Mouse (Mus musculus) liver, embryonic 16.5 days (tissue): ENCODE data around the gene Psen1. TPM values are rescaled to one million over a fixed set of nuclear protein-coding genes. Genes with fewer than 3 reads are reported as not detected.
A peak's percentile ranks its signal among the peaks of the same experiment; 100 is the strongest.

ENCODE experiments used
- ATAC-seq: fragments of 200-750 bp; cut with Nextera tagmentation; 2 replicates; pipeline ENCODE4 v1.8.0; 2017; ENCODE audit warnings: low read depth, mild to moderate bottlenecking, moderate number of reproducible peaks, moderate library complexity
- H3K27ac ChIP-seq: fragments of 300-500 bp; sonication (generic); 2 replicates; pipeline ENCODE4 v1.5.1; 2014; ENCODE audit warnings: mild to moderate bottlenecking, low read length
- H3K27me3 ChIP-seq: fragments of 300-500 bp; sonication (generic); 2 replicates; pipeline ENCODE4 v1.6.1; 2014; ENCODE audit warnings: low read depth, low read length, mixed read lengths; ENCODE audit not compliant: control insufficient read depth, insufficient read depth
- H3K36me3 ChIP-seq: fragments of 300-500 bp; sonication (generic); 2 replicates; pipeline ENCODE4 v1.6.1; 2014; ENCODE audit warnings: mild to moderate bottlenecking; ENCODE audit not compliant: control insufficient read depth, insufficient read depth
- H3K4me1 ChIP-seq: fragments of 300-500 bp; sonication (generic); 2 replicates; pipeline ENCODE4 v1.6.1; 2014; ENCODE audit warnings: low read depth, low read length, mixed read lengths; ENCODE audit not compliant: control insufficient read depth
- H3K4me2 ChIP-seq: fragments of 300-500 bp; sonication (generic); 2 replicates; pipeline ENCODE4 v1.6.1; 2014; ENCODE audit warnings: low read depth, low read length, mixed read lengths
- H3K4me3 ChIP-seq: fragments of 300-500 bp; sonication (generic); 2 replicates; pipeline ENCODE4 v1.5.1; 2014; ENCODE audit warnings: low read depth, mild to moderate bottlenecking, low read length
- H3K9ac ChIP-seq: fragments of 300-500 bp; sonication (generic); 2 replicates; pipeline ENCODE4 v1.6.1; 2014; ENCODE audit warnings: low read depth, low read length
- H3K9me3 ChIP-seq: fragments of 300-500 bp; sonication (generic); replicated peaks from 2 replicates; pipeline ENCODE4 v1.6.1; 2016; ENCODE audit warnings: low read length; ENCODE audit not compliant: control insufficient read depth
- WGBS: fragments of 180-500 bp; shearing (Covaris S2); extraction: QIAGEN DNeasy Blood & Tissue Kit; methylation state at CpG from one replicate; pipeline ENCODE4 v1.1.7; 2014; ENCODE audit not compliant: insufficient replicate concordance; 5-methylcytosine and 5-hydroxymethylcytosine counted together
- polyA plus RNA-seq: library from polyadenylated mRNA; unstranded; fragments of >200 nt; fragmentation: Nextera tagmentation; extraction: Ambion mirVana; gene quantifications from 2 replicates; pipeline ENCODE4 v1.2.1, GENCODE M21; 2015

The Psen1 gene
- 19.2 and 22.5 TPM in 2 replicates for polyA plus RNA-seq

DNA sequence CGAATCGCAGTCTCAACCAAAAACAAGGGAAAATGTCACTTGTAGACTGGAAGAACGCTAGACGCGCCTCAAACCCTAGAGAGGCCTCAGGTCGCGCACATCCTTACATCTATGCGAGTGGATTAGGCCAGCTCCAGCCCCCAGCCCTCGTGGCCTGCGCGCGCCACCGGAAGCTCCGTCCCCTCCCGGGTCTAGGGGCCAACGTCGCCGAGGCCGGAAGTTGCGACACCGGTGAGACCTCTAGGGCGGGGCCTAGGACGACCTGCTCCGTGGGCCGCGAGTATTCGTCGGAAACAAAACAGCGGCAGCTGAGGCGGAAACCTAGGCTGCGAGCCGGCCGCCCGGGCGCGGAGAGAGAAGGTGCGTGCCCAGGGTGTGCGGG is at the start of gene Psen1:
Psen1 (plus strand) TSS at position 219 of the 382 bp plus-strand sequence.
- Histone ChIP-seq H3K9me3 (no peaks in the 10 kb centered on the region), H3K27ac (peak within 1 kb of the TSS; percentile 98), H3K4me2 (peak within 1 kb of the TSS; percentile 84), H3K4me1 (peaks cover 12% of the 10 kb centered on the region), H3K36me3 (no peaks in the 10 kb centered on the region; the same call in 1 of the 2 replicates), H3K9ac (peak within 1 kb of the TSS; percentile 96), H3K27me3 (no peaks in the 10 kb centered on the region), H3K4me3 (peak within 1 kb of the TSS; percentile 98)
- WGBS: under 1% methylated on average over 38 of the region's 38 CpGs
- ATAC-seq: peak; percentile 97

DNA sequence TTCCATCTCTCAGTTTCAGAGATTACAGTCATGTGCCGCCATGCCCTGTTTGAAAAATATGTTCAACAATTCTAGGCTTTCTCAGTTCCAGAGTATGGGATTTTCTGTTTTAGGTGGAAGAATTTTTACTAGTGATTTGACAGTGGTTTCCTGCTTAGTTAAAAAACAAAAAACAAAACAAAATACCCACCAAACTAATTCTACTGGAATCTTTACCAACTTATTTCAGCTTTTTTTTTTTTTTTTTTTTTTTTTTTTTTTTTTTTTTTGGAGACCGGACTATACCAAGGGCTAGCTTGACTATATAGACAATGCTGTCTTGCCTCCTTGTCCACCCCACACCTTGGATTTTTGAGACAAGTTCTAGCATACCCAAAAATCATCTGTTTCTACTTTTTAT is 46.7 kb upstream of the Psen1 start:
- Histone ChIP-seq H3K4me3 (no peak overlapping the region), H3K36me3 (peaks cover 26% of the 10 kb centered on the region), H3K27ac (no peak overlapping the region), H3K9me3 (no peaks in the 10 kb centered on the region), H3K27me3 (no peaks in the 10 kb centered on the region), H3K9ac (no peak overlapping the region), H3K4me2 (no peak overlapping the region), H3K4me1 (no peaks in the 10 kb centered on the region)
- ATAC-seq: no peak
- WGBS: 87% methylated on average over 2 of the region's 2 CpGs

DNA sequence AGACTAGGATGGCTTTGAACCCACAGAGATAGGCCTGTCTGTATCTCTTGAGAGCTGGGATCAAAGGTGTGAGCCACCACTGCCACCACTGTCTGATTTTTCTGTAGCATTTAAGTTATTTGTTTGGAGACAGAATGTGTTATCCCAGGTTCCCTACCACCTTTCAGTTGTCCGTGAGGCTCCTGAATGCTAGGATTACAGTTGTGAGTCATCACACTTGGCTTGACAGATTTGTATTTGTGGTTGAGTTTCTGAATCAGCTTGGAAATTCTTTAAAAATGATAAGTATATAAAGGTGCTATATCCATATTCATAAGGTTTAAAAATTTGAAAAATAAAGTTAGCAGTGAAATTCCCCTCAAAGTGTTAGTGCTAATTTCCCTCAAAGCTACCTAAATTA is 44.8 kb upstream of the Psen1 start:
- Histone ChIP-seq H3K9me3 (no peaks in the 10 kb centered on the region), H3K4me3 (no peak overlapping the region), H3K4me2 (no peak overlapping the region), H3K9ac (no peak overlapping the region), H3K4me1 (no peaks in the 10 kb centered on the region), H3K27me3 (no peaks in the 10 kb centered on the region), H3K36me3 (peaks cover 32% of the 10 kb centered on the region), H3K27ac (no peak overlapping the region)
- WGBS: 78% methylated on average over 1 of the region's 1 CpGs
- no peak for ATAC-seq

DNA sequence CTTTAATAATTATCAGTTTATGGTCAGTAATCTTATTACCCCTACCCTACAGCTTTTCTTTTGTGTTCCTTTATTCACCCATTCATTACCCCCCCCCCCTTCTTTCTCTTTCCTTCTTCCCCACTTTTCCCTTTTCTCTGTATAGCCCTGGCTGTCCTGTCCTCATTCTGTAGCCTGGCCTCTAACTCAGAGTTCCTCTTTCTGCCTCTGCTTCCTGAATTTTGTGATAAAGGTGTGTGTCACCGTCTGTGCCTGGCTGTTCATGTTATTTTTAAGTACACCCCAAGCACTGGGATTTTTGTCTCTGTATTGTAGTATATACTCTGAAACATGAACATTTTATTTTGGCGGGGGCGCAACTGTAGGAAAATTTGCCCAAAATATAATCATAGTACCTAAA is 37.6 kb upstream of the Psen1 start:
- H3K4me1 ChIP-seq: no peaks in the 10 kb centered on the region
- no peak overlapping the region for H3K4me2 ChIP-seq
- H3K9ac ChIP-seq: no peak overlapping the region
- ATAC-seq: no peak
- no peaks in the 10 kb centered on the region for H3K27me3 ChIP-seq
- no peaks in the 10 kb centered on the region for H3K9me3 ChIP-seq
- H3K4me3 ChIP-seq: no peak overlapping the region
- H3K27ac ChIP-seq: no peak overlapping the region
- 68% methylated on average over 3 of the region's 3 CpGs for WGBS
- H3K36me3 ChIP-seq: peaks cover 45% of the 10 kb centered on the region

DNA sequence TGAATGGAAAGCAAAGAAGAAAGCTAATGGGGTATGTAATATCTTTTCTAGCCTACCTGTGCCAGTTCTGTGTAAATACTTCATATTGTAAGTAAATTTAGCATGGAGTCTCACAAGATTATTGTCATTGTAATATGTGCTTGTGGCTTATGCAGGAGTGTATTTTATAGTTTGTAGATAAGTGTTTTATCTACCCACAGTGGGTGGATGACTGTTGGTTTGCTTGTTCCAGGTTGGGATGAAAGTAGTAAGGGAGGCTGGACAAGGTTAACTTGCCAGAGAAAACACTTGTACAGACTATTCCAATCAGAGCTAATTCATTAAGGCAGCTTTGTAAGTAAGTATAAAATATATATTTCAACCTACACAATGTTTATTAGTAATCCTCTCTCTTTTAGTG is 36.5 kb upstream of the Psen1 start:
- Histone ChIP-seq H3K27ac (no peak overlapping the region), H3K4me2 (no peak overlapping the region), H3K4me1 (no peaks in the 10 kb centered on the region), H3K9ac (no peak overlapping the region), H3K9me3 (no peaks in the 10 kb centered on the region), H3K4me3 (no peak overlapping the region), H3K27me3 (no peaks in the 10 kb centered on the region), H3K36me3 (peaks cover 40% of the 10 kb centered on the region)
- no peak for ATAC-seq

DNA sequence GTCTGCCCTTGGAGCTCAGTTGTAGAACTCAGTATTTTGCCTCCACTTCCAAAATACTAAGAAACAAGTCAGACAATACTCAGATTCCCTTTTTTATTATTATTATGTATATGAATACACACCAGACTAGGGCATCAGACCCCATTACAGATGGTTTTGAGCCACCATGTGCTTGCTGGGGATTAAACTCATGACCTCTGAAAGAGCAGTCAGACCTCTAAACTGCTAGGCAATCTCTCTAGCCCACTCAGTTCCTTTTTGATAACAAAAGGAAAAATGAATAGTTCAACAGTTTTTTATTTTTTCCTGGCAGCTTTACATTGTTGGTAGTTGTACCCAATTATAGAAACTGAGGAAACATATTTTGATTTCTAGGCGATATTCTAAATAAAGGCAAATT is 2.5 kb upstream of the Psen1 start:
- Histone ChIP-seq H3K9me3 (no peaks in the 10 kb centered on the region), H3K4me3 (no peak overlapping the region), H3K4me2 (no peak overlapping the region), H3K36me3 (peaks cover 9% of the 10 kb centered on the region), H3K9ac (no peak overlapping the region), H3K27ac (no peak overlapping the region), H3K27me3 (no peaks in the 10 kb centered on the region), H3K4me1 (peaks cover 12% of the 10 kb centered on the region)
- ATAC-seq: no peak
- 80% methylated on average over 1 of the region's 1 CpGs for WGBS

DNA sequence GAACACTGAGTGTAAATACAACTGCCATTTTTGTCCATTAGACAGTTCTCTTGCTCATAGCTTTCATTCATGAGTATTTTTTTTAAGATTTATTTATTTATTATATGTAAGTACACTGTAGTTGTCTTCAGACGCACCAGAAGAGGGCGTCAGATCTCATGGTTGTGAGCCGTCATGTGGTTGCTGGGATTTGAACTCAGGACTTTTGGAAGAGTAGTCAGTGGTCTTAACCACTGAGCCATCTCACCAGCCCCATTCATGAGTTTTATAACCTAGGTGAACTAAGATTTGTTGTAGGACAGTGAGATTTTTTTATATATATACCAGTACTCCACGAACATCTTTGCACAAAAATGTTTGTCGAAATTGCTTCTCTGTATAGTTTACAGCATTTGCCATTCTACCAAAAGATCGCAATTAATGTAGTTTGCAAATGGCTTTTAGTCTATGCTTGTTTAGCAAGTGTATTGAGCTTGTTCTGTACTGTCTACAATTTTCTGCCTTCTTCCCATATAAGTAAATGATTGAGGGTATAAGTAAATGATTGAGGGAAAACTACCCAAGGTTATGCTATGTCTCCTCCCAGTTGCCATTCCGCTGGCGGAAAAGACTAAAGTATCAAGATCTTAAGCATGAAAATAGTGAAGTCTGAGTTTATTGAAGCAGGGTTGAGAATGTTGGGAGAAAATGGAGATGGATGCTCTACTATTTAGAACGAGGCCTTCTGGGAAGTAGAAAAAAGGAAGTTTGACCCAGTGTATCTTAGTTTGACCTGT is 1.2 kb upstream of the Psen1 start:
- Histone ChIP-seq H3K4me2 (no peak overlapping the region), H3K27me3 (no peaks in the 10 kb centered on the region), H3K27ac (peak overlapping the region; percentile 98; the same call in 1 of the 2 replicates), H3K4me1 (peaks cover 12% of the 10 kb centered on the region), H3K4me3 (no peak overlapping the region), H3K9me3 (no peaks in the 10 kb centered on the region), H3K36me3 (peaks cover 7% of the 10 kb centered on the region), H3K9ac (no peak overlapping the region)
- no peak for ATAC-seq
- 79% methylated on average over 9 of the region's 9 CpGs for WGBS

DNA sequence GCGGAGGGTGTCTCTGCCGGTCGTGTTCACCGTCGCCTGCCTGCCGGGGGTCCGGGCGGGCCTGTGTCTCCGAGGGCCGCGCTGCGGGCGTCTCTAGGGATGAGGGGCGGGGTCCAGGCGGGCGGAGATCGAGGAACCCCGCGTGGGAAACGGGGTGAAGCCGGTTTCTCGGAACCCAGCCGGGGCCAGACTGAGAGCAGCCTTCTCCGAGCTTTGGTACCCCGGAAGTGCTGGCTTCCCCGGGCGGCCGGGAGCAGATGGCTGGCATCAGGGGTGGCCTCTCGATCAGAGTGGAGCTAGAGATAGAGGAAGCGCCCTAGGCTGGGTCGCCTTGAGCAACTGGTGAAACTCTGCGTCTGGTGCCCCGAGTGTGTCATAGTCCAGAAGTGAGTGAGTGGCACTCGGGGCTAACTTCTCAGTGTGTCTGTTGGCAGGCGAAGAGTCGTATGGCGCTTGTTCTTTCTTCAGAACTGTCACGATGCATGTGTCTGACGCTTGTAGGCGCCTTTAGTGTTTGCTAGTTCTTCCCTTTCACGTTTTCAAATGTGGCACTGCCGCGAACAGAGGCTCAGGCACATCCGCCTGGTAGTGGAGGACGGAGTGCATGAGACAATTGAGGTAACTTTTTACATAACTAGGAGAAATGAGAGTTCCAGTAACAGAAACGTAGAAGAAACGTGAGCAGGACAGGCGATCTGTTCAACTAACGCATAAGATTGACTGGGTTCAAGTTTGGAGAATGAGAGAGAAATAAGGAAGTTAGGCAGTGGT is 549 bp downstream of the Psen1 start:
- peak; percentile 77 for ATAC-seq
- Histone ChIP-seq H3K27ac (peak overlapping the region; percentile 98), H3K4me3 (peak overlapping the region; percentile 98), H3K4me1 (peaks cover 12% of the 10 kb centered on the region), H3K9ac (peak overlapping the region; percentile 96), H3K4me2 (peak overlapping the region; percentile 84), H3K36me3 (no peaks in the 10 kb centered on the region; the same call in 1 of the 2 replicates), H3K9me3 (no peaks in the 10 kb centered on the region), H3K27me3 (no peaks in the 10 kb centered on the region)
- WGBS: 0% methylated on average over 49 of the region's 49 CpGs

DNA sequence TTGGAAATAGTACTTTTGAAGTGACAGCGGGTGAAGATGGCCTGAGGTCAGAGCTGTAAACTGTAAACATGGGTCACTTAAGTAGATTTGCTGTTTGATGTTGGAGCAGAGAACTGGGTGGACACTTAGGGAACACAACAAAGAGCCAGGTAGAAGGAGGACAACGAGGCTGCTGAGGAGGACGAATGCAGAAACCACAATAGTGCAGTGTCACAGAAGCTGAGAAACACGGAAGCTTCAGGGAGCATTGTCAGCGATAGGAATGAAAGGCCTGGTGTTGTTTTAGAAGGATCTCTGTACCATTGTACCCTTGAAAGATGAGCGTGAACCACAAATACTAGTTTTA is 1.1 kb downstream of the Psen1 start:
- Histone ChIP-seq H3K36me3 (no peaks in the 10 kb centered on the region), H3K4me3 (peak overlapping the region; percentile 98), H3K4me2 (peak overlapping the region; percentile 84), H3K4me1 (peaks cover 12% of the 10 kb centered on the region), H3K9me3 (no peaks in the 10 kb centered on the region), H3K27me3 (no peaks in the 10 kb centered on the region), H3K27ac (peak overlapping the region; percentile 98), H3K9ac (peak overlapping the region; percentile 96)
- 5% methylated on average over 6 of the region's 6 CpGs for WGBS
- ATAC-seq: no peak
